Mouse (Mus musculus): ENCODE measurements around the gene AI464131. TPM values are rescaled to one million over a fixed set of nuclear protein-coding genes. Genes with fewer than 3 reads are reported as not detected.
A peak's percentile ranks its signal among the peaks of the same experiment; 100 is the strongest.
"Not testable (repeated sequence)": the region's sequence is repeated elsewhere in the genome, so short reads cannot be mapped to it uniquely, and the experiment has no call there.

AI464131 gene
- polyA plus RNA-seq, 1 experiment from 2014 or later = 3.0 TPM

DNA sequence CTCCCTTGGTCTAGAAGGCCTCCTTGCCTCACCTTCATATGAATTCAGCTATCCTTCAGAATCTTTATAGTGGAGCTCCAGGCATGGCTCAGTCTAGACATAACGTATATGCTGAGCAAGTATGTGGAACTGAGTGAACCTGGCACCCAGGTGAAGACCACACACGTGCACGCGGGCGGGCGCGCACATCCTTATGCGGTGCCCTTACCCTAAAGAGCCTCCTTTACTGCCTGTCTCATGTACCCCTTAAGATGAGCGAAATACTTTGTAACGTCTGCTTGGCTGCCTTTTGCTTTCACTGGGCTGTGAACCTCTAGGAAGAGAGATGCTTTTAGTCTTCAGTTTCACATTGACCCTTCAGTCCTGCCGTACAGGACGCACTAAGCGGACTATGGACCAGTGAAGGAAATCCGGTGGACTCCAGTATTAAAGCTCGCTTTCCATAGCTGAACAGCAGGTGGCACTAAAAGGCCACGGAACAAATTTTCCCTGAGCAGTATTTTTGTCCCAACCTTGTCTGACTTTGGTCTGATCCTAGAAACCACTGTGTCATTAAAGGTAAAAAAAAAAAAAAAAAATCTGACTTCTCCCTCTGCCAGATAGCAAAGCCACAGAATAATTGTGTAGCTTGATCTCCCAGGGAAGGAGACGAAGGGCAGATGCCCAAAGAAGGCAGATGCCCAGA lies 34.3 kb downstream of the AI464131 start:
- WGBS = 54% methylated on average over 17 of the region's 17 CpGs
- H3K36me3 ChIP-seq (ENCODE audit: poor library complexity, severe bottlenecking) = no peaks in the 10 kb centered on the region
- H3K27me3 ChIP-seq = no peaks in the 10 kb centered on the region
- H3K27ac ChIP-seq = 0 out of 2 replicates have a peak overlapping the region, but pooled peaks have one; percentile 20
- no peaks in the 10 kb centered on the region for H3K9me3 ChIP-seq (replicated peaks)
- H3K9ac ChIP-seq = no peak overlapping the region
- ATAC-seq = no peak
- H3K4me3 ChIP-seq = no peak overlapping the region
- no peak overlapping the region for H3K4me2 ChIP-seq
- peaks cover 47% of the 10 kb centered on the region for H3K4me1 ChIP-seq

- ATAC-seq = peak; percentile 24; the same call in 1 of the 2 replicates
- Histone ChIP-seq H3K27me3 (no peaks in the 10 kb centered on the region), H3K9ac (peak overlapping the region; percentile 67), H3K4me3 (peak overlapping the region; percentile 68), H3K36me3 (ENCODE audit: poor library complexity, severe bottlenecking) (peaks cover 3% of the 10 kb centered on the region; the same call in 1 of the 2 replicates), H3K4me2 (peak overlapping the region; percentile 70), H3K27ac (no peak overlapping the region), H3K4me1 (peaks cover 36% of the 10 kb centered on the region), H3K9me3 (replicated peaks) (no peaks in the 10 kb centered on the region)
- 3% methylated on average over 17 of the region's 17 CpGs for WGBS
Observed at GRCm38 (mm10) chr4:41465287-41465665, 37.6 kb downstream of the AI464131 start.

- WGBS = under 1% methylated on average over 70 of the region's 70 CpGs
- peak within 1 kb of the TSS; percentile 68 for H3K9ac ChIP-seq
- H3K4me3 ChIP-seq = peak within 1 kb of the TSS; percentile 68
- peak within 1 kb of the TSS; percentile 21 for H3K27ac ChIP-seq
- H3K27me3 ChIP-seq = no peaks in the 10 kb centered on the region
- peak within 1 kb of the TSS; percentile 70 for H3K4me2 ChIP-seq
- ATAC-seq = peak; percentile 98
- peaks cover 30% of the 10 kb centered on the region for H3K4me1 ChIP-seq
- H3K9me3 ChIP-seq (replicated peaks) = no peaks in the 10 kb centered on the region
- H3K36me3 ChIP-seq (ENCODE audit: poor library complexity, severe bottlenecking) = peaks cover 3% of the 10 kb centered on the region; the same call in 1 of the 2 replicates
Observed at GRCm38 (mm10) chr4:41464345-41465286, 38.3 kb downstream of the AI464131 start, which contains the start of the genes Kif24 and Nudt2. Gene Kif24, minus strand, starts transcription at chr4:41464887. Gene Nudt2, plus strand, starts transcription at chr4:41465151.

DNA sequence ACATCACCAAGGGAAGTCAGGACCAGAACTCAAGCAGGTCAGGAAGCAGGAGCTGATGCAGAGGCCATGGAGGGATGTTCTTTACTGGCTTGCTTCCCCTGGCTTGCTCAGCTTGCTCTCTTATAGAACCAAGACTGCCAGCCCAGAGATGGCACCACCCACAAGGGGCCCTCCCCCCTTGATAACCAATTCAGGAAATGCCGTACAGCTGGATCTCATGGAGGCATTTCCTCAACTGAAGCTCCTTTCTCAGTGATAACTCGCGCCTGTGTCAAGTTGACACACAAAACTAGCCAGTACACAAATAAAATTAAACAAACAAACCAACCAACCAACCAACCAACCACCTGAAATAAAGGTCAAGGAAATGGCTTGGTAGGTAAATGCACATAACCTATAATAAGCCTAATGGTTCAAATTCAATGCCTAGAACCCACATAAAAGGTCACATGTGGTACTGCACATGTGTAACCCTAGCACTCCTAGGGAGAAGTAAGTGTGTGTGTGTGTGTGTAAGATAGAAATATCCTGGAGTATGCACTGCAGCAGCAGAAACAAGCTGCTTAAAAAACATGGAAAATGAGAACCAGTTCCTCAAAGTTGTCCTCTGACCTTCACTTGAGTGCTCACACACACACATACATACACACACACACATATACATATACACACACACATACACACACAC lies 39.7 kb downstream of the AI464131 start:
- not testable (repeated sequence) for H3K9me3 ChIP-seq (replicated peaks); ATAC-seq; H3K36me3 ChIP-seq (ENCODE audit: poor library complexity, severe bottlenecking); H3K27ac ChIP-seq; H3K27me3 ChIP-seq
- WGBS = 84% methylated on average over 3 of the region's 3 CpGs
- H3K4me2 ChIP-seq = peak overlapping the region; percentile 70
- H3K4me3 ChIP-seq = peak overlapping the region; percentile 68
- peak overlapping the region; percentile 68; the same call in 1 of the 2 replicates for H3K9ac ChIP-seq
- H3K4me1 ChIP-seq = peaks cover 19% of the 10 kb centered on the region

GRCm38 (mm10) chr4:41460690-41461089 lies 42.2 kb downstream of the AI464131 start:
- ATAC-seq = no peak
- Histone ChIP-seq H3K4me1 (peaks cover 16% of the 10 kb centered on the region), H3K36me3 (ENCODE audit: poor library complexity, severe bottlenecking) (peaks cover 3% of the 10 kb centered on the region; the same call in 1 of the 2 replicates), H3K9ac (no peak overlapping the region), H3K9me3 (replicated peaks) (no peaks in the 10 kb centered on the region), H3K4me3 (no peak overlapping the region), H3K27ac (no peak overlapping the region), H3K4me2 (no peak overlapping the region), H3K27me3 (no peaks in the 10 kb centered on the region)
- 93% methylated on average over 1 of the region's 1 CpGs for WGBS

DNA sequence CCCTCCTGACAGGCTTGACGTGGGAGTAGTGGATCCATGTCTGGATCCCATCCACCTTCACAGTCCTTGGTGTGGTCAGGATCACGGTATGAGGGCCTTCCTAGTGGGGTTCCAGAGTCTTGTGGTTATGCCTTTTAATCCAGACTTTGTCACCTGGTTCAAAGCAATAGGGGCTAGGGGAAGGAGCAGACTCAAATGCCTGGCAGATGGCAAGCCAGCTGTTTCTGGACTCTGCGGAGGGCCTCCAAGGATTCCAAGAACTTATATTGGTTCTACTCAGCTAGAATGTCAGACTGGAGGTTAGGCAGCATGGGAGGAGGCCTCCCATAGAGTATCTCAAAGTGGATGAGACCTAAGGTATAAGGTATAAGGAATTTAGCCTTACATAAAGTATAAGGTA lies 55.3 kb downstream of the AI464131 start:
- H3K9ac ChIP-seq = no peak overlapping the region
- H3K36me3 ChIP-seq (ENCODE audit: poor library complexity, severe bottlenecking) = peaks cover 44% of the 10 kb centered on the region
- WGBS = 91% methylated on average over 3 of the region's 3 CpGs
- H3K4me3 ChIP-seq = no peak overlapping the region
- H3K9me3 ChIP-seq (replicated peaks) = no peaks in the 10 kb centered on the region
- no peak overlapping the region for H3K4me2 ChIP-seq
- no peaks in the 10 kb centered on the region for H3K4me1 ChIP-seq
- H3K27me3 ChIP-seq = no peaks in the 10 kb centered on the region
- no peak overlapping the region for H3K27ac ChIP-seq
- ATAC-seq = no peak

Other genes starting within 250 kb of the AI464131 start
- gene Ubap2, start 227.9 kb downstream of the AI464131 start, polyA plus RNA-seq (2015; fragmentation: Nextera tagmentation; extraction: Ambion mirVana) = 56.6 and 59.0 TPM in 2 replicates
- gene Dcaf12, start 188.2 kb downstream of the AI464131 start, polyA plus RNA-seq (2015; fragmentation: Nextera tagmentation; extraction: Ambion mirVana) = 75.1 and 79.3 TPM in 2 replicates
- 67.2 and 69.1 TPM in 2 replicates for gene Ubap1, start 154.1 kb downstream of the AI464131 start, polyA plus RNA-seq (2015; fragmentation: Nextera tagmentation; extraction: Ambion mirVana)
- 8.9 and 9.7 TPM in 2 replicates for gene Kif24, start 38.2 kb downstream of the AI464131 start, polyA plus RNA-seq (2015; fragmentation: Nextera tagmentation; extraction: Ambion mirVana)
- 62.2 and 72.8 TPM in 2 replicates for gene Nudt2, start 37.9 kb downstream of the AI464131 start, polyA plus RNA-seq (2015; fragmentation: Nextera tagmentation; extraction: Ambion mirVana)
- gene 1110017D15Rik, start 14.3 kb upstream of the AI464131 start, polyA plus RNA-seq (2015; fragmentation: Nextera tagmentation; extraction: Ambion mirVana) = 9.1 and 14.3 TPM in 2 replicates
- 8.0 and 10.8 TPM in 2 replicates for gene Fam219a, start 66.5 kb upstream of the AI464131 start, polyA plus RNA-seq (2015; fragmentation: Nextera tagmentation; extraction: Ambion mirVana)
- 1.0 and 2.2 TPM in 2 replicates for gene Dnaic1, start 66.7 kb upstream of the AI464131 start, polyA plus RNA-seq (2015; fragmentation: Nextera tagmentation; extraction: Ambion mirVana)
- gene Enho, start 137.2 kb upstream of the AI464131 start, polyA plus RNA-seq (2015; fragmentation: Nextera tagmentation; extraction: Ambion mirVana) = 47.8 and 50.6 TPM in 2 replicates
- 21.1 and 21.8 TPM in 2 replicates for gene Cntfr, start 194.0 kb upstream of the AI464131 start, polyA plus RNA-seq (2015; fragmentation: Nextera tagmentation; extraction: Ambion mirVana)
- 28.1 and 30.7 TPM in 2 replicates for gene Il11ra1, start 196.9 kb upstream of the AI464131 start, polyA plus RNA-seq (2015; fragmentation: Nextera tagmentation; extraction: Ambion mirVana)
- 80.7 and 83.8 TPM in 2 replicates for gene Rpp25l, start 210.5 kb upstream of the AI464131 start, polyA plus RNA-seq (2015; fragmentation: Nextera tagmentation; extraction: Ambion mirVana)
- gene Dctn3, start 220.1 kb upstream of the AI464131 start, polyA plus RNA-seq (2015; fragmentation: Nextera tagmentation; extraction: Ambion mirVana) = 259 and 262 TPM in 2 replicates
- 0.26 TPM in 2 replicates for gene Arid3c, start 228.1 kb upstream of the AI464131 start, polyA plus RNA-seq (2015; fragmentation: Nextera tagmentation; extraction: Ambion mirVana)